Mouse (Mus musculus) spleen, postnatal 4 days (tissue): Measurements from ENCODE around the gene Ssu2.

Experiments
- DNase-seq, 2 experiments: peaks; one replicate each; pipeline ENCODE4 v3.0.0; 2022; ENCODE audit warnings: low spot score in 2 of 2

Gene Ssu2

GRCm38 (mm10) chr6:112387947-112388346, at the start of gene Ssu2:
Ssu2 (minus strand) TSS chr6:112388023.
- DNase-seq = no peak

GRCm38 (mm10) chr6:112426018-112426732, 38.4 kb upstream of the Ssu2 start:
- no peak for DNase-seq

GRCm38 (mm10) chr6:112423746-112424501, 36.1 kb upstream of the Ssu2 start:
- DNase-seq = no peak

GRCm38 (mm10) chr6:112420883-112421282, 33.1 kb upstream of the Ssu2 start:
- DNase-seq = no peak

- no peak for DNase-seq
Measured at GRCm38 (mm10) chr6:112419333-112419732, 31.5 kb upstream of the Ssu2 start.

- DNase-seq = no peak
Measured at GRCm38 (mm10) chr6:112404111-112404510, 16.3 kb upstream of the Ssu2 start.

- no peak for DNase-seq
Measured at GRCm38 (mm10) chr6:112401953-112402683, 14.3 kb upstream of the Ssu2 start.

- DNase-seq = no peak
Measured at GRCm38 (mm10) chr6:112397351-112397750, 9.5 kb upstream of the Ssu2 start.

GRCm38 (mm10) chr6:112396352-112396751, 8.5 kb upstream of the Ssu2 start:
- no peak for DNase-seq

GRCm38 (mm10) chr6:112388385-112388784, 562 bp upstream of the Ssu2 start:
- no peak for DNase-seq

GRCm38 (mm10) chr6:112386260-112386659, 1.6 kb downstream of the Ssu2 start:
- DNase-seq = no peak

GRCm38 (mm10) chr6:112382990-112383685, 4.7 kb downstream of the Ssu2 start:
- DNase-seq = no peak

- DNase-seq = no peak
Measured at GRCm38 (mm10) chr6:112379054-112379453, 8.8 kb downstream of the Ssu2 start.

GRCm38 (mm10) chr6:112375661-112376392, 12.0 kb downstream of the Ssu2 start:
- no peak for DNase-seq

- DNase-seq = no peak
Measured at GRCm38 (mm10) chr6:112373886-112374585, 13.8 kb downstream of the Ssu2 start.

GRCm38 (mm10) chr6:112365294-112365693, 22.5 kb downstream of the Ssu2 start:
- DNase-seq = no peak

- DNase-seq = no peak
Measured at GRCm38 (mm10) chr6:112364581-112364980, 23.2 kb downstream of the Ssu2 start.

- DNase-seq = no peak
Measured at GRCm38 (mm10) chr6:112362349-112362958, 25.4 kb downstream of the Ssu2 start.

GRCm38 (mm10) chr6:112360676-112361075, 27.1 kb downstream of the Ssu2 start:
- no peak for DNase-seq

GRCm38 (mm10) chr6:112359341-112359740, 28.5 kb downstream of the Ssu2 start:
- no peak for DNase-seq
